Mouse (Mus musculus) cerebellum, adult 2 months (tissue): Measurements from ENCODE around the gene Siglec1.

Source experiments
- CTCF ChIP-seq: fragments of 200-500 bp; IDR thresholded peaks from 2 replicates; pipeline ENCODE4 v1.5.1; 2011; ENCODE audit warnings: low read depth, mild to moderate bottlenecking, control low read depth, low read length, moderate library complexity, borderline replicate concordance; ENCODE audit not compliant: insufficient read depth
- POLR2A ChIP-seq: fragments of 200-500 bp; IDR thresholded peaks from 2 replicates; pipeline ENCODE4 v1.6.1; 2011; ENCODE audit warnings: low read length, control low read depth, borderline replicate concordance; ENCODE audit not compliant: insufficient read depth

DNA sequence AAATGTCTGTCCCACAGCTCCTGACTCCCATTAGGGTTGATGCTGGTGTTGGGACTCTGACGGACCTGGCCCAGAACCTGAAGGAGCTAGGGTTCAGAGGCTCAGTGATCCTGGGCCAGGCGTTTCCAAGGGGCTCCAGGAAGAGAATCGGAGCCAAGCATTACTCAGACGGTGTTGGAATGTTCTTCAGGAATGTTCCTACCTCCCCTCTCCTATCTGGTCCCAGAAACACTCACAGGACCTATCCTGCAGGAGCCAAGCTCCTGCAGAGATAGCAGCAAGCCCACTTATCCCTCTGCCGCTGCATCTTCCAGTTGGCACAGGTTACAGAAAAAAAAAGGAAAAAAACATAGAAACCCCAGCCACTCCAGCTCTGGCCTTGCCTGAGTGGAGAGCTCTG, 25.0 kb downstream of the Siglec1 start:
- TF ChIP-seq POLR2A (no peak), CTCF (no peak)
